Mouse (Mus musculus): ENCODE measurements at regions not wholly inside any gene's neighbourhood (a gene's known extent, or its start where the extent isn't known, plus 50 kb on each side); places are given as distances from the start of the nearest gene placed in this dataset.

DNA sequence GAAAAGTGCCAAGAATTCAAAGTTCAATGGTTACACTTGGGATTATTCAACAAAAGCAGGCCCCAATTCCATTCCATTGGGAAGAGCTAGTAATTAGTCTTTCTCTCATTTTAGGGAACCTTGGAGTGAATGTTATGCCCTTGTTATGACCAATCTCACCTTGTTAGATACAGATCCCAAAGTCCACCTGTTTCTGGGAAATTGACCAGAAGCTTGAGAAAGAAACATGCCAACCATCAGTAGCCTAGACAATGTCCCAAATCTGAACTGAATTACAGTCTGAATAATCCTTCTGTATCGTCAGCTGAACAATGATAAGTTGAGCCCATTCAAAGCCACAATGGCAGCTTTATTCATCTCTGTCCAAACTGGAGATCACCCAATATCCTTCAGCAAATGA is 2010.4 kb upstream of the Cdh20 start:
- TF ChIP-seq EP300 (optimal IDR thresholded peaks at IDR 0.05) (no peak), CTCF (IDR thresholded peaks at IDR 0.05; ENCODE audit: low read depth) (no peak)
- 68% methylated on average over 1 of the region's 1 CpGs for WGBS
- Histone ChIP-seq H3K36me3 (ENCODE audit: control insufficient read depth, insufficient read depth, low read length) (no peaks in the 10 kb centered on the region), H3K27me3 (ENCODE audit: control insufficient read depth, insufficient read depth, low read length) (no peaks in the 10 kb centered on the region), H3K27ac (replicated peaks) (no peak overlapping the region), H3K4me3 (ENCODE audit: low read depth, low read length) (no peak overlapping the region), H3K9me3 (ENCODE audit: control insufficient read depth, low read length) (no peaks in the 10 kb centered on the region), H3K9ac (ENCODE audit: low read length) (no peak overlapping the region), H3K4me2 (replicated peaks; ENCODE audit: low read depth) (no peak overlapping the region), H3K4me1 (replicated peaks; ENCODE audit: control insufficient read depth, insufficient read depth) (no peaks in the 10 kb centered on the region)
- DNase-seq (ENCODE audit: low spot score) (no peak), ATAC-seq (ENCODE audit: low FRiP score, low TSS enrichment) (no peak)
